Mouse (Mus musculus) midbrain, embryonic 15.5 days (tissue): Measurements from ENCODE around the gene Naa16. TPM values are rescaled to one million over a fixed set of nuclear protein-coding genes. Genes with fewer than 3 reads are reported as not detected.

Experiments used
- ATAC-seq: fragments of 200-750 bp; cut with Nextera tagmentation; replicated peaks from 2 replicates; pipeline ENCODE4 v1.8.0; 2017; ENCODE audit warnings: moderate TSS enrichment
- H3K27ac ChIP-seq: fragments of 300-500 bp; sonication (generic); 2 replicates; pipeline ENCODE4 v1.5.1; 2015; ENCODE audit warnings: mild to moderate bottlenecking, inconsistent platforms
- H3K27me3 ChIP-seq: fragments of 300-500 bp; sonication (generic); replicated peaks from 2 replicates; pipeline ENCODE4 v1.6.1; 2015; ENCODE audit warnings: inconsistent platforms
- H3K36me3 ChIP-seq: fragments of 300-500 bp; sonication (generic); replicated peaks from 2 replicates; pipeline ENCODE4 v1.6.1; 2015; ENCODE audit warnings: inconsistent platforms
- H3K4me1 ChIP-seq: fragments of 300-500 bp; sonication (generic); 2 replicates; pipeline ENCODE4 v1.6.1; 2015; ENCODE audit warnings: inconsistent platforms
- H3K4me2 ChIP-seq: fragments of 300-500 bp; sonication (generic); 2 replicates; pipeline ENCODE4 v1.6.1; 2015; ENCODE audit warnings: inconsistent platforms, mild to moderate bottlenecking, moderate library complexity
- H3K4me3 ChIP-seq: fragments of 300-500 bp; sonication (generic); 2 replicates; pipeline ENCODE4 v1.5.1; 2015; ENCODE audit warnings: mild to moderate bottlenecking, inconsistent platforms
- H3K9ac ChIP-seq: fragments of 300-500 bp; sonication (generic); 2 replicates; pipeline ENCODE4 v1.6.1; 2015; ENCODE audit warnings: mild to moderate bottlenecking, inconsistent platforms
- H3K9me3 ChIP-seq: fragments of 300-500 bp; sonication (generic); 2 replicates; pipeline ENCODE4 v1.6.1; 2016; ENCODE audit warnings: inconsistent platforms
- WGBS: fragments of 180-500 bp; shearing (Covaris S2); methylation state at CpG from one replicate; pipeline ENCODE4 v1.1.7; 2015; ENCODE audit warnings: mixed read lengths; 5-methylcytosine and 5-hydroxymethylcytosine counted together
- polyA plus RNA-seq: library from polyadenylated mRNA; unstranded; fragments of >200 nt; fragmentation: Nextera tagmentation; extraction: Ambion mirVana; gene quantifications from 2 replicates; pipeline ENCODE4 v1.2.1, GENCODE M21; 2015

The Naa16 gene
- polyA plus RNA-seq, 1 experiment from 2014 or later = 22.8 TPM

DNA sequence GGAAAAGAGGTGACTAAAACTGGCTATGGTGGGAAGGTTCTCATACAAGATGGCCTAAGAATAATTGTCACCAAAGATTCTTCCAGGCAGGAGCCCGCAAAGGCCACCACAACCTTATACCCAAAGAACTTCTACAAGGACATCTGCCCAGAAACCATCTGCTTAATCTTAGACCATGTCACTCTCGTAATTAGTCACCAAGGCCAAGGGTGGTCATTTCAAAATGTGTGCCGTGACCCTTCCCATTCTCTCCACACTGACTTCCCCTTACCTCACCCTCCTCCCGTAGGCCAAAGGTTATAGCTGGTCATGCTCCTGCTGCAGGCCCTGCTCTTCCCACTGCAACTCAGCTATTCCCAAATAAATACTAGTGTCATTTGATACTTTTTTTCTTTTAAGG is 111.7 kb downstream of the Naa16 start:
- no peak overlapping the region for H3K4me2 ChIP-seq
- H3K36me3 ChIP-seq = no peaks in the 10 kb centered on the region
- H3K9ac ChIP-seq = no peak overlapping the region
- ATAC-seq = no peak
- H3K27ac ChIP-seq = no peak overlapping the region
- H3K4me1 ChIP-seq = peaks cover 8% of the 10 kb centered on the region
- H3K27me3 ChIP-seq = no peaks in the 10 kb centered on the region
- no peaks in the 10 kb centered on the region for H3K9me3 ChIP-seq
- no peak overlapping the region for H3K4me3 ChIP-seq
- WGBS = 90% methylated on average over 4 of the region's 4 CpGs

DNA sequence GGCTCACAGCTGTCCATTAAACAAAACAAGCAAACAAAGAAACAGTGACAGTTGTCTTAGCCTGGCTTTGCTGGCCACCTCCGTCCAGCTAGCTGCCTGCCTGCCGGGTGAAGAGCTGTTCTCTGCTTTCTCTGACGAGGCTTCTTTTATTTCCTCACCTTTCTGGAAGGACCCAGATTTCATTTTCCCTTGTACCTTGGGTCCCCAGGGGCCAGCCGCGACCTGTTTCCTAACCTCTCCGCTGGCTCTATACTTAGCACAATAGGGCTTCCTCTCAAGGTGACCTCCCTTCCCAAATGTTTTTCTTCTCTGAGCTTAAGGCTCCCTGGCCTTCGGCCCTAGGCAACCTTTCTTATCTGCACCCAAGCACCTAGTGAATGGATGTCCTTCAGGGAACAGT is 112.7 kb downstream of the Naa16 start:
- H3K9ac ChIP-seq = no peak overlapping the region
- no peak overlapping the region for H3K4me2 ChIP-seq
- no peaks in the 10 kb centered on the region for H3K9me3 ChIP-seq
- H3K27me3 ChIP-seq = no peaks in the 10 kb centered on the region
- no peak for ATAC-seq
- H3K36me3 ChIP-seq = no peaks in the 10 kb centered on the region
- WGBS = 53% methylated on average over 7 of the region's 7 CpGs
- no peak overlapping the region for H3K4me3 ChIP-seq
- peaks cover 17% of the 10 kb centered on the region for H3K4me1 ChIP-seq
- no peak overlapping the region for H3K27ac ChIP-seq

DNA sequence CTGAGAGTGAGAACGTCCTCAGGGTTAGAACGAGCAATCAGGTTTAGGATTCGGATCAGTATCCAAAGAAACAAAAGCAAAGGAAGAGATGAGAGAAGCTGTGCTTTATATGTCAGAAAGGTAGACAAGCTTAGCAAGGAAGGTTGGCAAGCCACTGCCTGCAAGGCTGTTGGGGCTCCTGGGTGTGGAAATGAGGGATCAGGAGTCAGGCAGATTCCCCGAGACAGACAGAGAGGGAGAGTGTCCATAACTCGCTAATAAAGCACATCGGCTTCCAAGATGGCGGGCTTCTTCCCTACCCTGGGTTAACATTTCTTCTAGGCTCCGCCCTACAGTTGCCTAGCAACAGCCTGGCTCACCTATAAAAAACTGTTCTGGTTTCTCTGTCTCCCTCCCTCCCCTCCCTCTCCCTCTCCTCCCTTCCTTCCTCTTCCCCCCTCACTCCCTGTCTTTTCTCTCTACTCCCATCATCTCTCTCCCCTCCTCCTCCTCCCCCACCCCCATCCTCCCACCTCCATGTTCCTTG is 114.6 kb downstream of the Naa16 start:
- Histone ChIP-seq H3K27ac (no peak overlapping the region), H3K9me3 (no peaks in the 10 kb centered on the region), H3K4me2 (no peak overlapping the region), H3K36me3 (no peaks in the 10 kb centered on the region), H3K27me3 (no peaks in the 10 kb centered on the region), H3K4me3 (no peak overlapping the region), H3K9ac (no peak overlapping the region), H3K4me1 (peaks cover 17% of the 10 kb centered on the region)
- WGBS = 77% methylated on average over 8 of the region's 8 CpGs
- no peak for ATAC-seq

DNA sequence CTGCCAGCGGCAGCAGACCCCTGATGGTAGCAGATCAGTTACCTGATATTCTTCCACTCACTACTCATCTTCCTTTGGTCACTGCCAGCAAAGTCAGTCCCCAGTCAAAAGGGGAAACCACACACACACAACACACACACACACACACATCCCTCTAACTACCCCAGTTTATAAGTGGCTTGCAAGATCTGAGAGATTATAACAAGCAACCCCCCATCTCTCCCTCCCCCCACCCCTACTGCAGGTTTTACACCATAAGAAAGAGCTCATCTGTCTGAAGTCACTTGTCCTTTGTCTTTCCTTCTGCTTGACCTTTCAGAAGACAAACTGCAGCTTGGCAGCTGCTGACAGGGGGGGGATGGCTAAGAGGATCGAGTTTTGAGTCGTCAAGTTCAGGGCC is 115.1 kb downstream of the Naa16 start:
- Histone ChIP-seq H3K4me1 (peaks cover 17% of the 10 kb centered on the region), H3K9me3 (no peaks in the 10 kb centered on the region), H3K27ac (no peak overlapping the region), H3K4me3 (no peak overlapping the region), H3K27me3 (no peaks in the 10 kb centered on the region), H3K4me2 (no peak overlapping the region), H3K36me3 (no peaks in the 10 kb centered on the region), H3K9ac (no peak overlapping the region)
- ATAC-seq = no peak
- WGBS = 52% methylated on average over 3 of the region's 3 CpGs

Other genes with a start within 250 kb of the Naa16 start
- gene Zfp957, start 143.4 kb downstream of the Naa16 start, polyA plus RNA-seq = 0.06 TPM in 1 of 2 replicates, not detected in the other
- gene Rgcc, start 89.1 kb downstream of the Naa16 start, polyA plus RNA-seq = 21.4 and 33.6 TPM in 2 replicates
- 10.8 and 11.2 TPM in 2 replicates for gene Mtrf1, start 7.0 kb upstream of the Naa16 start, polyA plus RNA-seq
- 21.3 and 22.6 TPM in 2 replicates for gene Kbtbd7, start 35.7 kb upstream of the Naa16 start, polyA plus RNA-seq
- gene Kbtbd6, start 61.1 kb upstream of the Naa16 start, polyA plus RNA-seq = 1.7 and 1.9 TPM in 2 replicates
- 3.0 and 3.6 TPM in 2 replicates for gene Elf1, start 90.4 kb upstream of the Naa16 start, polyA plus RNA-seq
- 42.7 and 43.4 TPM in 2 replicates for gene Wbp4, start 90.7 kb upstream of the Naa16 start, polyA plus RNA-seq
- gene Sugt1, start 196.9 kb upstream of the Naa16 start, polyA plus RNA-seq = 100 and 108 TPM in 2 replicates